Mouse (Mus musculus): ENCODE data around the gene Elovl2. TPM values are rescaled to one million over a fixed set of nuclear protein-coding genes. Genes with fewer than 3 reads are reported as not detected.

Gene Elovl2
- polyA plus RNA-seq, 1 experiment from 2014 or later, result 0.39 TPM

- no peak for DNase-seq (ENCODE audit: low spot score)
- no peaks in the 10 kb centered on the region for H3K9me3 ChIP-seq (ENCODE audit: low read length)
- H3K4me3 ChIP-seq (ENCODE audit: low read depth, low read length), result no peak overlapping the region
- H3K4me2 ChIP-seq (replicated peaks; ENCODE audit: low read depth, low read length), result no peak overlapping the region
- no peaks in the 10 kb centered on the region for H3K36me3 ChIP-seq (ENCODE audit: insufficient read depth, low read length)
- H3K4me1 ChIP-seq (ENCODE audit: insufficient read depth, low read depth, low read length), result no peaks in the 10 kb centered on the region
- H3K9ac ChIP-seq (replicated peaks; ENCODE audit: low read depth), result no peak overlapping the region
- no peak for TF ChIP-seq CTCF (IDR thresholded peaks at IDR 0.05)
- TF ChIP-seq EP300 (IDR thresholded peaks at IDR 0.05), result no peak
- ATAC-seq, result no peak
- WGBS, result 66% methylated on average over 6 of the region's 6 CpGs
- H3K27me3 ChIP-seq (replicated peaks; ENCODE audit: insufficient read depth, low read length), result no peaks in the 10 kb centered on the region
- no peak overlapping the region for H3K27ac ChIP-seq (ENCODE audit: low read length)
Measured at GRCm38 (mm10) chr13:41145433-41145970, 74.7 kb downstream of the Elovl2 start.

DNA sequence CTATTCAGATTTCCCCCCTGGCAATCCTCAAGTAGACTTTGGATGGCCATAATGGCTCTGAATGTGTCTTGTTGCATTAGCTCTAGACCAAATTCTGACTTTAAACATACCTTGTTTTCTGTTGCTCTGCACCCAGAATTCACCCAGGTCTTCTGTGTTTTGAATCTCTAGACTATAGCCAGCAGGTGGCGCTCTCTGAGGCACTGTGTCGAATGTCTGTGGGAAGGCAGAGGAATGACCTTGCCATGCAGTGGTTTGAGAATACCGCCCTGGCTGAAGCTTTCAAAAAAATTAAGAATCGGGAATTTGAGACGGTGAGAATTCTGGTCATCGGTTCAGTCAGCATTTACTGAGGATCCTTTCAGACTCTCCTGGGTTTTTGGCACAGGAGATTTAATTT, 85.3 kb downstream of the Elovl2 start:
- ATAC-seq, result no peak
- no peak overlapping the region for H3K4me3 ChIP-seq (ENCODE audit: low read depth, low read length)
- H3K27me3 ChIP-seq (replicated peaks; ENCODE audit: insufficient read depth, low read length), result no peaks in the 10 kb centered on the region
- no peak overlapping the region for H3K27ac ChIP-seq (ENCODE audit: low read length)
- H3K4me2 ChIP-seq (replicated peaks; ENCODE audit: low read depth, low read length), result no peak overlapping the region
- H3K36me3 ChIP-seq (ENCODE audit: insufficient read depth, low read length), result no peaks in the 10 kb centered on the region
- H3K9ac ChIP-seq (replicated peaks; ENCODE audit: low read depth), result no peak overlapping the region
- peak; percentile 65 for DNase-seq (ENCODE audit: low spot score)
- H3K9me3 ChIP-seq (ENCODE audit: low read length), result no peaks in the 10 kb centered on the region
- peak; percentile 86 for TF ChIP-seq CTCF (IDR thresholded peaks at IDR 0.05)
- TF ChIP-seq EP300 (IDR thresholded peaks at IDR 0.05), result no peak
- no peaks in the 10 kb centered on the region for H3K4me1 ChIP-seq (ENCODE audit: insufficient read depth, low read depth, low read length)
- 6% methylated on average over 6 of the region's 6 CpGs for WGBS

Other genes starting within 250 kb of the Elovl2 start
- gene Pak1ip1, start 219.4 kb downstream of the Elovl2 start, polyA plus RNA-seq (2015; fragmentation: Nextera tagmentation; extraction: Ambion mirVana), result 56.9 and 62.6 TPM in 2 replicates
- 207 and 219 TPM in 2 replicates for gene Tmem14c, start 204.1 kb downstream of the Elovl2 start, polyA plus RNA-seq (2015; fragmentation: Nextera tagmentation; extraction: Ambion mirVana)
- 2.6 and 2.8 TPM in 2 replicates for gene Mak, start 140.7 kb downstream of the Elovl2 start, polyA plus RNA-seq (2015; fragmentation: Nextera tagmentation; extraction: Ambion mirVana)
- not detected in 2 replicates for gene Gcm2, start 109.4 kb downstream of the Elovl2 start, polyA plus RNA-seq (2015; fragmentation: Nextera tagmentation; extraction: Ambion mirVana)
- gene Sycp2l, start 106.1 kb downstream of the Elovl2 start, polyA plus RNA-seq (2015; fragmentation: Nextera tagmentation; extraction: Ambion mirVana), result not detected in 2 replicates
- 8.2 and 9.0 TPM in 2 replicates for gene Smim13, start 29.4 kb upstream of the Elovl2 start, polyA plus RNA-seq (2015; fragmentation: Nextera tagmentation; extraction: Ambion mirVana)
- not detected in 2 replicates for gene Gm17364, start 53.6 kb upstream of the Elovl2 start, polyA plus RNA-seq (2015; fragmentation: Nextera tagmentation; extraction: Ambion mirVana)